Mouse (Mus musculus): ENCODE results near the gene Hoxc9.

DNA sequence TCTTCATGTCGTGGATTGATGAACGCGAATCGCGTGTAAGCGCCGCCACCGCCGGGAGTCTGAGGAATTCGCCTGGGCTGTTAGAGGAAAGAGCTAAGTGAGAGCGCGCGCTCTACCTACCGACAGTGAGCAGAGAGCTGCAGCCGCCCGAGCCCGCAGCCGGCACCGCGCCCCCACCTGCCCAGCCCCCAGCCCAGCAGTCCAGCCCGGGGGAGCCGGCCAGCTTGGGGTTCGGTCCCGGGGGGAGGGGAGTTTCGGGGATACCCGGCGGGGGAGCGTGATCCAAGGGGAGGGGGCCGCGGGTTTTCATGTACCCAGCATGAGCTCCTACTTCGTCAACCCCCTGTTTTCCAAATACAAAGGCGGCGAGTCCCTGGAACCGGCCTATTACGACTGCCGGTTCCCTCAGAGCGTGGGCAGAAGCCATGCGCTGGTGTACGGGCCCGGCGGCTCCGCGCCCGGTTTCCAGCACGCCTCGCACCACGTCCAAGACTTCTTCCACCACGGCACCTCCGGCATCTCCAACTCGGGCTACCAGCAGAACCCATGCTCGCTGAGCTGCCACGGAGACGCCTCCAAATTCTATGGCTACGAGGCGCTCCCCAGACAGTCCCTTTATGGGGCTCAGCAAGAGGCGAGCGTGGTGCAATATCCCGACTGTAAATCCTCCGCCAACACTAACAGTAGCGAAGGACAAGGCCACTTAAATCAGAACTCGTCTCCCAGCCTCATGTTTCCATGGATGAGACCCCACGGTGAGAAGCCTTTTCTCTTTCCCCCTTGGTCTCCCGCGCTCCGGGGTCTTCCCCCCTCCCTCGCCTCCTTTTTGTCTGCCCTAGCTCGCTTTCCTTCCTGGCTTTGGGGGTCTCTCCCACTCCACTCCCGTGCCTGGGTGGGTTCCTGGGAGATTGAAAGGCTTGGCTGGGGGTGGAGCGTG, 14.5 kb downstream of the Hoxc9 start, which contains the start of gene Hoxc8:
- TF ChIP-seq POLR2A (IDR thresholded peaks at IDR 0.05; ENCODE audit: low read depth, low read length) (no peak), CTCF (IDR thresholded peaks at IDR 0.05; ENCODE audit: extremely low read depth, insufficient read length, insufficient replicate concordance, low read depth, low read length) (no peak)

Data from small intestine, adult 2 months (tissue).